In the genomic region with DNA sequence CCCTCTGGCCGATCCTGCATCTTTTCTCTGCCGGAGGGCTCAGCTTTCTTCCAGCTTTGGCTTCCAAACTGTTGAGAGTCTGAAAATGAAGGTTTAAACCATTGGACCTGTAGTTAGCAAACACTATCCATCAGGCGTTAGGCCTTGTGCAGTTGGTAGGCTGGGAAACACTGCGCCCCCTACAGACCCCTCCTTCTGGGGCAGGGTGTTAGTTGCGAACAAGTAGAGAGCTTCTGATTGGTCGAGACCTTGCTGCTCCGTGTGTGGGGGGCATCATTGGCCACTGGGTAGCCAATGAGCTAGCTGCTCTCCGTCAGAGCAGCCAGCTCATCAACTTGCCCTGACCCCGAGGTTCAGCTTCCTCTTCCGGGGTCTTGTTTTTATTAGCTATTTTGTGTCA, we compare ENCODE assay signal across 10 mouse cellular contexts. TPM values are rescaled to one million over a fixed set of nuclear protein-coding genes. Genes with fewer than 3 reads are reported as not detected.
A peak's percentile ranks its signal among the peaks of the same experiment; 100 is the strongest.
DNase-seq lines count a peak whose midpoint lies in the region.
"Had no signal": no experiment of that assay in that cellular context is flagged by ENCODE, and none has a peak within 500 bp of the region (broad histone marks: within the 10 kb centered on the region; RNA-seq: fewer than 3 reads in every experiment).

No protein-coding gene starts in this region.

- 58% methylated on average over 10 of the region's 10 CpGs for WGBS in embryonic facial prominence, embryonic 10.5 days

- H3K36me3 ChIP-seq in embryonic facial prominence, embryonic 10.5 days (replicated peaks): no peaks in the 10 kb centered on the region
- H3K36me3 ChIP-seq: heart, embryonic 13.5 days; neural tube, embryonic 13.5 days had no signal

- H3K27ac ChIP-seq in embryonic facial prominence, embryonic 10.5 days (replicated peaks): peak overlapping the region; percentile 81
- H3K27ac ChIP-seq: heart, embryonic 13.5 days; neural tube, embryonic 13.5 days had no signal

- H3K9me3 ChIP-seq in embryonic facial prominence, embryonic 10.5 days: no peaks in the 10 kb centered on the region
- H3K9me3 ChIP-seq: heart, embryonic 13.5 days; neural tube, embryonic 13.5 days had no signal

- H3K4me3 ChIP-seq in embryonic facial prominence, embryonic 10.5 days: 0 out of 2 replicates have a peak overlapping the region, but pooled peaks have one; percentile 36
- H3K4me3 ChIP-seq: heart, embryonic 13.5 days; neural tube, embryonic 13.5 days had no signal

- peak; percentile 14 for DNase-seq in thymus, postnatal 4 days
- no peak for DNase-seq in thymus, postnatal 25 days
- DNase-seq in embryonic facial prominence, embryonic 10.5 days (ENCODE audit: low spot score): peak; percentile 81
- peak; percentile 86 for DNase-seq in kidney, postnatal 10 days
- DNase-seq in spleen, postnatal 36 days (ENCODE audit: low spot score in 2 of 2): no peak
- no peak for DNase-seq in gastrocnemius, adult 18-20 months (ENCODE audit: low spot score)
- DNase-seq in adipocyte (ENCODE audit: low spot score): no peak
- DNase-seq: cerebellum, postnatal 36 days had no signal

- peaks cover 94% of the 10 kb centered on the region for H3K4me1 ChIP-seq in embryonic facial prominence, embryonic 10.5 days

- H3K27me3 ChIP-seq in embryonic facial prominence, embryonic 10.5 days (replicated peaks; ENCODE audit: low read depth, poor library complexity, severe bottlenecking): no peaks in the 10 kb centered on the region

RNA-seq across cellular contexts. Expression of gene Foxl1, which starts 46.4 kb away (rescaled TPM):
- polyA plus RNA-seq in embryonic facial prominence, embryonic 10.5 days (2016; fragmentation: Nextera tagmentation; extraction: Ambion mirVana): 2.8 and 4.6 TPM in 2 replicates
- total RNA-seq in gastrocnemius, adult 18-20 months (2021): not detected

RNA-seq across cellular contexts. Expression of gene Foxc2, which starts 58.2 kb away (rescaled TPM):
- 11.7 and 15.2 TPM in 2 replicates for polyA plus RNA-seq in embryonic facial prominence, embryonic 10.5 days (2016; fragmentation: Nextera tagmentation; extraction: Ambion mirVana)
- total RNA-seq in gastrocnemius, adult 18-20 months (2021): under 1 TPM; 0.16 to 0.36 TPM

Comparison
In these comparisons a context has a peak if more than half of its experiments do, and no peak if none do; other contexts are left out.
1. DNase-seq: peak in thymus, postnatal 4 days (single experiment), embryonic facial prominence, embryonic 10.5 days (single experiment) and kidney, postnatal 10 days (single experiment); none in thymus, postnatal 25 days (single experiment), spleen, postnatal 36 days (0 of 2), gastrocnemius, adult 18-20 months (single experiment) and adipocyte (single experiment).